Mouse (Mus musculus): ENCODE results near the gene E330017A01Rik.
"Not testable (repeated sequence)": the region's sequence is repeated elsewhere in the genome, so short reads cannot be mapped to it uniquely, and the experiment has no call there.

E330017A01Rik gene

GRCm38 (mm10) chr16:58638689-58639175 is at the start of gene E330017A01Rik:
Gene E330017A01Rik, minus strand, starts transcription at chr16:58638739.
- no peak for DNase-seq (ENCODE audit: low read depth, low spot score)

- no peak for DNase-seq (ENCODE audit: low read depth, low spot score)
Observed at GRCm38 (mm10) chr16:58685548-58686537, 47.3 kb upstream of the E330017A01Rik start.

GRCm38 (mm10) chr16:58684537-58684936 is 46.0 kb upstream of the E330017A01Rik start:
- no peak for DNase-seq (ENCODE audit: low read depth, low spot score)

- no peak for DNase-seq (ENCODE audit: low read depth, low spot score)
Observed at GRCm38 (mm10) chr16:58683911-58684310, 45.4 kb upstream of the E330017A01Rik start.

GRCm38 (mm10) chr16:58682870-58683269 is 44.3 kb upstream of the E330017A01Rik start:
- no peak for DNase-seq (ENCODE audit: low read depth, low spot score)

GRCm38 (mm10) chr16:58682046-58682445 is 43.5 kb upstream of the E330017A01Rik start:
- DNase-seq (ENCODE audit: low read depth, low spot score) = no peak

GRCm38 (mm10) chr16:58678660-58679059 is 40.1 kb upstream of the E330017A01Rik start:
- DNase-seq (ENCODE audit: low read depth, low spot score) = no peak

GRCm38 (mm10) chr16:58677491-58677890 is 39.0 kb upstream of the E330017A01Rik start:
- no peak for DNase-seq (ENCODE audit: low read depth, low spot score)

GRCm38 (mm10) chr16:58676633-58677032 is 38.1 kb upstream of the E330017A01Rik start:
- DNase-seq (ENCODE audit: low read depth, low spot score) = no peak

GRCm38 (mm10) chr16:58676156-58676555 is 37.6 kb upstream of the E330017A01Rik start:
- DNase-seq (ENCODE audit: low read depth, low spot score) = no peak

- no peak for DNase-seq (ENCODE audit: low read depth, low spot score)
Observed at GRCm38 (mm10) chr16:58675256-58675655, 36.7 kb upstream of the E330017A01Rik start.

- DNase-seq (ENCODE audit: low read depth, low spot score) = no peak
Observed at GRCm38 (mm10) chr16:58673811-58674410, 35.4 kb upstream of the E330017A01Rik start.

GRCm38 (mm10) chr16:58672396-58672795 is 33.9 kb upstream of the E330017A01Rik start:
- DNase-seq (ENCODE audit: low read depth, low spot score) = no peak

- no peak for DNase-seq (ENCODE audit: low read depth, low spot score)
Observed at GRCm38 (mm10) chr16:58671212-58671985, 32.9 kb upstream of the E330017A01Rik start.

GRCm38 (mm10) chr16:58670643-58671042 is 32.1 kb upstream of the E330017A01Rik start:
- no peak for DNase-seq (ENCODE audit: low read depth, low spot score)

- peak; percentile 85 for DNase-seq (ENCODE audit: low read depth, low spot score)
Observed at GRCm38 (mm10) chr16:58669917-58670630, 31.5 kb upstream of the E330017A01Rik start, which contains the start of gene Cpox. Gene Cpox, plus strand, starts transcription at chr16:58670292.

GRCm38 (mm10) chr16:58669264-58669663 is 30.7 kb upstream of the E330017A01Rik start:
- DNase-seq (ENCODE audit: low read depth, low spot score) = no peak

GRCm38 (mm10) chr16:58668586-58668985 is 30.0 kb upstream of the E330017A01Rik start:
- DNase-seq (ENCODE audit: low read depth, low spot score) = no peak

GRCm38 (mm10) chr16:58666681-58667080 is 28.1 kb upstream of the E330017A01Rik start:
- not testable (repeated sequence) for DNase-seq (ENCODE audit: low read depth, low spot score)

- not testable (repeated sequence) for DNase-seq (ENCODE audit: low read depth, low spot score)
Observed at GRCm38 (mm10) chr16:58665137-58665536, 26.6 kb upstream of the E330017A01Rik start.

GRCm38 (mm10) chr16:58663816-58664215 is 25.3 kb upstream of the E330017A01Rik start:
- no peak for DNase-seq (ENCODE audit: low read depth, low spot score)

Measured in forelimb bud, embryonic 11.5 days (tissue).